Mouse (Mus musculus) gastrocnemius, adult 18-20 months (tissue): ENCODE measurements around the gene Rhov. TPM values are rescaled to one million over a fixed set of nuclear protein-coding genes. Genes with fewer than 3 reads are reported as not detected.

ENCODE experiments used
- DNase-seq: peaks from one replicate; pipeline ENCODE4 v3.0.0; 2021; ENCODE audit warnings: low spot score
- total RNA-seq, 2 experiments: library from RNA; stranded (reverse); gene quantifications; 2 replicates each; pipeline ENCODE4 v1.2.3; 2021

The Rhov gene
- total RNA-seq, 2 experiments from 2014 or later = not detected

GRCm38 (mm10) chr2:119292281-119292680, 21.2 kb upstream of the Rhov start:
- DNase-seq = no peak

- DNase-seq = no peak
These were observed 17.9 kb upstream of the Rhov start for GRCm38 (mm10) chr2:119289014-119289416.

GRCm38 (mm10) chr2:119288270-119288882, 17.3 kb upstream of the Rhov start, which contains the start of gene Vps18:
Gene Vps18, plus strand, starts transcription at chr2:119288740.
- peak; percentile 98 for DNase-seq

GRCm38 (mm10) chr2:119287372-119287771, 16.3 kb upstream of the Rhov start:
- DNase-seq = no peak

- no peak for DNase-seq
These were observed 11.0 kb upstream of the Rhov start for GRCm38 (mm10) chr2:119281899-119282565.

GRCm38 (mm10) chr2:119277810-119278209, 6.7 kb upstream of the Rhov start:
- no peak for DNase-seq

- DNase-seq = no peak
These were observed 5.9 kb upstream of the Rhov start for GRCm38 (mm10) chr2:119276926-119277325.

GRCm38 (mm10) chr2:119274126-119274525, 3.1 kb upstream of the Rhov start:
- DNase-seq = no peak

GRCm38 (mm10) chr2:119270286-119270642, 808 bp downstream of the Rhov start:
- DNase-seq = no peak

GRCm38 (mm10) chr2:119263813-119264212, 7.3 kb downstream of the Rhov start:
- no peak for DNase-seq

- DNase-seq = peak; percentile 88
These were observed 8.1 kb downstream of the Rhov start for GRCm38 (mm10) chr2:119262978-119263377.

GRCm38 (mm10) chr2:119261326-119261725, 9.7 kb downstream of the Rhov start:
- DNase-seq = no peak

- DNase-seq = no peak
These were observed 10.6 kb downstream of the Rhov start for GRCm38 (mm10) chr2:119260518-119260917.

GRCm38 (mm10) chr2:119254976-119255375, 16.1 kb downstream of the Rhov start:
- DNase-seq = no peak

GRCm38 (mm10) chr2:119250826-119251478, 20.1 kb downstream of the Rhov start:
- peak; percentile 82 for DNase-seq

GRCm38 (mm10) chr2:119250377-119250776, 20.7 kb downstream of the Rhov start:
- DNase-seq = no peak

GRCm38 (mm10) chr2:119249592-119250061, 21.4 kb downstream of the Rhov start:
- no peak for DNase-seq

GRCm38 (mm10) chr2:119247904-119248303, 23.2 kb downstream of the Rhov start:
- DNase-seq = no peak

GRCm38 (mm10) chr2:119245246-119245645, 25.8 kb downstream of the Rhov start:
- DNase-seq = no peak

GRCm38 (mm10) chr2:119242548-119242947, 28.5 kb downstream of the Rhov start:
- DNase-seq = no peak

- no peak for DNase-seq
These were observed 30.3 kb downstream of the Rhov start for GRCm38 (mm10) chr2:119240819-119241186.

- DNase-seq = no peak
These were observed 30.8 kb downstream of the Rhov start for GRCm38 (mm10) chr2:119240075-119240818.
